7 mouse cellular contexts compared by ENCODE assay signal in the genomic region with DNA sequence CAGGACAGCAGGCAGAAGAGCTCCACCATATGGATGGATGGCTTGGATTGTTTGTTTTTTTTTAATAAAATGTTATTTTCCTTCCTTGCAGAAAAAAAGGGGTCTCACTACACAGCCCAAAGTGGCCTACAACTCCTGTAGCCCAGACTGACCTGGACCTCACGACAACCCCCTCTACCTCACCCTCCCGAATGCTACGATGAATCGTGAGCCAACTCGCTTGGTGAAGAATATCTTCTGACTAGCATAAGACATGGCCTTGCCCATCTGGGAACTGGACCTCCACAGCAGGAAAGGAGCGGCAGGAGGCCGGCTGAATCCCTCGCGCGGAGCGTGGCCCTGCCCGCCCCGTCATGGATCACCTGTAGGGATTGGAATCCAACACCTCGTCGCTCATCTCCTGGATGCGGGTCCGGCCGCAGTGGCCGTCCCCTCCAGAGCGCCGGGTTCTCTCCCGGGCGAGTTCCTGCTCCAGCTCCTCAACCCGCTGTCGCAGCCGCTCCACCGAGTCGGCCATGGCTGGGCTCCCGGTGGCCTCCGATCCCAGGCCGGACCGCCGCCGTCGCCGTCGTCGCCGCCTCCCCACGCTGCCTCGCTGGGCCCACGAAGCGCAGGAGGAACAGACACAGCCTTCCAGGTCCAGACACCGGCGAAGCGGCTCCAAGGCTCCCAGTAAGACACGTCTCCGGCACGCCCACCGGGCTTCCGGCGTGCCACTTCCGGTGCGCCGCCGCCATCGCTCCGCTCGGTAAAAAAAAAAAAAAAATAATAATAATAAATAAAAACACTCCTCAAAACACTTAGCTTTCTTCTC. TPM values are rescaled to one million over a fixed set of nuclear protein-coding genes. Genes with fewer than 3 reads are reported as not detected.
A peak's percentile ranks its signal among the peaks of the same experiment; 100 is the strongest.
DNase-seq lines count a peak whose midpoint lies in the region; ATAC-seq and TF ChIP-seq lines count a peak whose summit lies in the region.

A gene (minus strand): TSS at position 705 of the 814 bp plus-strand sequence.

- TF ChIP-seq EP300 in MEL (IDR thresholded peaks at IDR 0.05; ENCODE audit: low read depth in 1 of 2, low read length in 2 of 2): no peak

- peak; percentile 83 for ATAC-seq in hindbrain, embryonic 13.5 days (ENCODE audit: low FRiP score)

- peak within 1 kb of the TSS; percentile 87 to 90 for H3K4me3 ChIP-seq in MEL (ENCODE audit: control insufficient read depth in 1 of 2, insufficient read depth in 1 of 2, low read depth in 2 of 2, low read length in 2 of 2)
- peak within 1 kb of the TSS; percentile 82 for H3K4me3 ChIP-seq in brown adipose tissue, adult 24 weeks (ENCODE audit: insufficient read depth, low read depth, low read length)
- peak within 1 kb of the TSS; percentile 100 for H3K4me3 ChIP-seq in hindbrain, embryonic 13.5 days
- H3K4me3 ChIP-seq in midbrain, embryonic 10.5 days: peak within 1 kb of the TSS; percentile 99

- peaks cover 17% of the 10 kb centered on the region for H3K79me2 ChIP-seq in MEL (ENCODE audit: control insufficient read depth, insufficient read depth, low read length, poor library complexity)

- no peaks in the 10 kb centered on the region for H3K9me3 ChIP-seq in MEL (replicated peaks; ENCODE audit: insufficient read depth, low read length)
- H3K9me3 ChIP-seq in hindbrain, embryonic 13.5 days: no peaks in the 10 kb centered on the region
- no peaks in the 10 kb centered on the region for H3K9me3 ChIP-seq in midbrain, embryonic 10.5 days (replicated peaks)

- H3K27me3 ChIP-seq in MEL (ENCODE audit: control insufficient read depth in 1 of 2, insufficient read depth in 2 of 2, low read length in 2 of 2): no peaks in the 10 kb centered on the region
- no peaks in the 10 kb centered on the region for H3K27me3 ChIP-seq in hindbrain, embryonic 13.5 days
- no peaks in the 10 kb centered on the region for H3K27me3 ChIP-seq in midbrain, embryonic 10.5 days (ENCODE audit: low read depth, poor library complexity, severe bottlenecking)

- peak; percentile 40 to 67; a peak in 3 of 4 replicates for TF ChIP-seq POLR2A in MEL (IDR thresholded peaks at IDR 0.05; ENCODE audit: control insufficient read depth in 1 of 2, insufficient read depth in 1 of 2, low read depth in 1 of 2, low read length in 2 of 2, poor library complexity in 1 of 2)

- under 1% methylated on average over 59 of the region's 59 CpGs for WGBS in hindbrain, embryonic 13.5 days
- WGBS in midbrain, embryonic 10.5 days: under 1% methylated on average over 59 of the region's 59 CpGs

- TF ChIP-seq CTCF in MEL (IDR thresholded peaks at IDR 0.05 in 2 of 3, conservative IDR thresholded peaks at IDR 0.05 in 1 of 3; ENCODE audit: control insufficient read depth in 1 of 3, insufficient read depth in 1 of 3, low read depth in 2 of 3, low read length in 3 of 3, poor library complexity in 1 of 3, severe bottlenecking in 1 of 3): no peak

- H3K9ac ChIP-seq in MEL (ENCODE audit: control insufficient read depth, low read depth, low read length, poor library complexity, severe bottlenecking): peak within 1 kb of the TSS; percentile 88
- H3K9ac ChIP-seq in hindbrain, embryonic 13.5 days: peak within 1 kb of the TSS; percentile 97

- peaks cover 0 to 6% of the 10 kb centered on the region in 2 experiments; a peak in 2 of 4 replicates for H3K4me1 ChIP-seq in MEL (ENCODE audit: control insufficient read depth in 1 of 2, insufficient read depth in 2 of 2, low read length in 2 of 2)
- peaks cover 5% of the 10 kb centered on the region; the same call in 1 of the 2 replicates for H3K4me1 ChIP-seq in brown adipose tissue, adult 24 weeks (ENCODE audit: control insufficient read depth, insufficient read depth, insufficient read length, low read length)
- H3K4me1 ChIP-seq in hindbrain, embryonic 13.5 days (replicated peaks): peaks cover 26% of the 10 kb centered on the region
- H3K4me1 ChIP-seq in midbrain, embryonic 10.5 days: peaks cover 20% of the 10 kb centered on the region

- TF ChIP-seq RAD21 in MEL (IDR thresholded peaks at IDR 0.05; ENCODE audit: low read depth, low read length): no peak

- peak; percentile 87 for DNase-seq in MEL (ENCODE audit: low read depth, low spot score)
- peak; percentile 7 to 55 for DNase-seq in frontal cortex, postnatal 14 days (ENCODE audit: low spot score in 2 of 2)
- peak in 1 of 2 experiments; percentile 79 for DNase-seq in left cerebral cortex, postnatal 25 days (ENCODE audit: low spot score in 2 of 2)
- peak; percentile 75 for DNase-seq in midbrain, embryonic 10.5 days (ENCODE audit: low spot score)
- DNase-seq in spleen, postnatal 36 days (ENCODE audit: low spot score in 2 of 2): peak; percentile 56 to 66

- peaks cover 0 to 10% of the 10 kb centered on the region in 2 experiments; a peak in 2 of 4 replicates for H3K36me3 ChIP-seq in MEL (ENCODE audit: control insufficient read depth in 1 of 2, insufficient read depth in 2 of 2, low read length in 2 of 2)
- H3K36me3 ChIP-seq in hindbrain, embryonic 13.5 days: peaks cover 28% of the 10 kb centered on the region
- H3K36me3 ChIP-seq in midbrain, embryonic 10.5 days: peaks cover 28% of the 10 kb centered on the region

- peak within 1 kb of the TSS; percentile 78 for H3K27ac ChIP-seq in MEL (ENCODE audit: control insufficient read depth, low read depth, low read length)
- H3K27ac ChIP-seq in brown adipose tissue, adult 24 weeks (replicated peaks; ENCODE audit: low read depth, low read length): peak within 1 kb of the TSS; percentile 93
- H3K27ac ChIP-seq in hindbrain, embryonic 13.5 days: peak within 1 kb of the TSS; percentile 83
- peak within 1 kb of the TSS; percentile 92 for H3K27ac ChIP-seq in midbrain, embryonic 10.5 days (replicated peaks)

- peak within 1 kb of the TSS; percentile 94 for H3K4me2 ChIP-seq in hindbrain, embryonic 13.5 days

- intact Hi-C loops in left cerebral cortex, postnatal 25 days (cut with DNase I): loop anchor here (2.0 kb wide), 1 partner anchor 60 kb away; a partner anchor contains a TSS

TF ChIP-seq in MEL, 35 proteins besides CTCF, POLR2A, EP300 and RAD21:
- TF ChIP-seq ZNF384 (IDR thresholded peaks at IDR 0.05; ENCODE audit: low read depth, low read length) (no peak), CHD1 (IDR thresholded peaks at IDR 0.05; ENCODE audit: low read depth, low read length) (0 out of 2 replicates have a peak, but pooled peaks have one; percentile 4), TCF12 (IDR thresholded peaks at IDR 0.05; ENCODE audit: low read depth, low read length) (0 out of 2 replicates have a peak, but pooled peaks have one; percentile 21), MXI1 (IDR thresholded peaks at IDR 0.05; ENCODE audit: low read depth, low read length) (peak; percentile 60; the same call in 1 of the 2 replicates), USF2 (IDR thresholded peaks at IDR 0.05; ENCODE audit: borderline replicate concordance in 1 of 2, insufficient read depth in 1 of 2, low read depth in 1 of 2, low read length in 2 of 2) (no peak), POLR2AphosphoS2 (IDR thresholded peaks at IDR 0.05; ENCODE audit: low read length) (peak; percentile 50), TAL1 (IDR thresholded peaks at IDR 0.05; ENCODE audit: low read length) (no peak), NELFE (IDR thresholded peaks at IDR 0.05; ENCODE audit: low read depth, low read length) (peak; percentile 78), SIN3A (IDR thresholded peaks at IDR 0.05; ENCODE audit: low read length) (no peak), ZMIZ1 (IDR thresholded peaks at IDR 0.05; ENCODE audit: low read depth, low read length) (peak; percentile 57)

RNA-seq across cellular contexts. Expression of the gene that starts here (rescaled TPM):
- total RNA-seq in MEL (2012; rRNA removed): 24.2 and 30.8 TPM in 2 replicates
- 10 to 100 TPM in 1 of 2 experiments, not detected in 1; 35.5 TPM for polyA plus RNA-seq in MEL (2012; ENCODE audit: insufficient read depth in 1 of 2, insufficient read length in 2 of 2, low read depth in 1 of 2, low replicate concordance in 2 of 2, missing spikeins in 1 of 2)
- polyA plus RNA-seq in brown adipose tissue, adult 24 weeks (2012; ENCODE audit: insufficient read depth, insufficient read length, missing spikeins): 15.2 and 21.2 TPM in 2 replicates
- polyA plus RNA-seq in hindbrain, embryonic 13.5 days (2015; fragmentation: Nextera tagmentation; extraction: Ambion mirVana): 65.5 and 67.4 TPM in 2 replicates
- 10 to 100 TPM; 39.8 to 42.0 TPM for total RNA-seq in left cerebral cortex, postnatal 25 days (2021)
- 46.2 and 48.3 TPM in 2 replicates for polyA plus RNA-seq in midbrain, embryonic 10.5 days (2016; fragmentation: Nextera tagmentation; extraction: Ambion mirVana)
